Mouse (Mus musculus) layer of hippocampus, adult 11-12 months (tissue): ENCODE measurements at regions not wholly inside any gene's neighbourhood (a gene's known extent, or its start where the extent isn't known, plus 50 kb on each side); places are given as distances from the start of the nearest gene placed in this dataset.

Experiments used
- DNase-seq: peaks from one replicate; pipeline ENCODE4 v3.0.0; 2022; ENCODE audit warnings: low spot score

DNA sequence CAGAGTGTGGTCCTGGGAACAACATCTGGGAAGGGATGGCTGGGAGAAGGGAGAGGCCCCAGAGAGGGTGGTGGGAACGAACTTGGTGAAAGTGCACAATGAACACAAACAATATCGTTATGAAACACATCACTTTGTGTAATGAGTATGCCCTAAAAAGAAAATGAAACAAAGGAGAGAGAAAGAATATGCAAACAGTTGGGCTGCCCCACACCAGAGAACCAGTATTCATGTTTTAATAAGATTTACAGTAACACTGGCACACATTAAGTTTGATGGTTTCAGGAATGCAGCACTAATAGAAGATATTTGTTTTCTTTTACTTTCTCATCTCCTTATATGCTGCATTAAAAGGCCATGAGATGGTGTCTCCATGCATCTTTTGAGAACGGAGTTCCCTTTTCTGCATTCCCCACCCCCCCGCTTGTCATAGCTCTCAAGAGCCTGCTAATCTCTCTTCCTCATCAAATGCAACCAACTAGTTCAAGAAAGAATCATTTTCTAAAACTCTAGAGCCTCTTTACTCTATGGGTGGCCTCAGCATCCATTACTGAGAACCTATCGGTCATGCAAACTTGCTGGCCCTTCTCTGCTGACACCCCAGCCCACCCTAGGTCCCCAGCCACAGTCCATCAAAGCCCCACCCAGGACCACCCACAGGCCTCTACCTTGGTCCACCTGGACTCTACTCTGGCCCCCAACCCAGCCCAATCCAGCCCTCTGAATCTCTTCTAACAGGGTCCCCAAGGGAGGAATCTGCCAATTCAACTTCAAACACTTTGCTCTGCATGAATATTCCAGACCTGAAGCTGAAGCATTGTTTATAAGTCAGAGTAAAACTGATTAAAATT is 379.0 kb upstream of the Nrp1 start:
- no peak for DNase-seq

DNA sequence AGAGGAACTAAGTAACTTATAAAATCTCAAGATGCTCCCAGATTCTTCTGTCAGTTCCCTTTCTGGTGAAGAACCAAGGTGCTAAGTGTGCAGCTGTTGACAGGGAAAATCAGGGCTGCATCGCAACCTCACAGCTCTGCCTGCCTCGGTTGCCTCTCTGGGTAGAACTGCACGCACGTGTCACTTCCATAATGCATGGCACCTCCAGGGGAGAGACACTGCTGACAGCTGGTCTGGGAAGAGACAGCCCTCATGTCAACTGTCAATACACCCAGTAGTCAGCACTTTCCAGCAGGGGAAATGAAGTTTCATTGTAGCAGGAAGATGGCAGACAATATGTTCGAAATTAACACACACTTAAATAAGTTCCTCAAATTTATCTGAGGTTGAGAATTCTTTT is 376.2 kb upstream of the Nrp1 start:
- no peak for DNase-seq

GRCm38 (mm10) chr8:127985616-127986015 is 372.8 kb upstream of the Nrp1 start:
- DNase-seq, result no peak

DNA sequence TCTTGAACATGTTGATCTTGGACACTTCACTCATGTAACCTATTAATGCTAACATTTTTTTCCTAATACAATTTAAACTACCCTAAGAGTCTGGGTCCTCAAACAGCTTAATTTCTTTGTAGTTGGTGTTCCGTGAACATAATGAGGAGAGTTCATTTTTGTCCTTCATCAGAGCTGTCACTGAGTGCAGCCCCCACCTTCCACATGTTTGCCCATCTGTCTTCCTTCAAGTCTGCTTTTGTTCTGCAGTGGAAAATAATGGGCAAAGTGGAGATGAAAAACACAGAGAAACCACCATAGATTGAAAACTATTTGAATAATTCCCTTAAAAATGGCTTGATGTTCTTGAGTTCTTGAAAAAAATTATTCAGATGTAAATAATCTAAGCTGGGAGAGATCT is 369.5 kb upstream of the Nrp1 start:
- peak; percentile 53 for DNase-seq

GRCm38 (mm10) chr8:127994898-127995297 is 363.5 kb upstream of the Nrp1 start:
- no peak for DNase-seq

DNA sequence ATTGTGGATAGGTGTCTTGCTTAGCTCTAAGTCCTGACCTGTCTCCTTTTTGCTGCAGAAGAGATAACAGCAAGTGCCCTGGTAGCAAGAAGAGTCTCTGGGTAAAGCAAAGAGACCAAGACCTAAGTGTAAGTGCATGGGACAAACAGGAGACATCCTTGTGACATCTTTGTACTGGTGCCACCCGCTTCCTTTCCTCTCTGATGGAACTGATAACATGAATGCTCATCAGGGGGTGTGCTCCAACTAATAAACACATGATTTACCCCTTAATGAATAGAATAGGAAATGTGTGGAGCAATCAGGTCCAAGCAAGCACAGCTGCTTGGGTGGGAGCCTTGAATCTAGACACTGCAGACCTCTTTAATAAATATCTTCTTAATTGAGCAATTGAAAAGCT is 362.9 kb upstream of the Nrp1 start:
- no peak for DNase-seq

- no peak for DNase-seq
These were observed 356.0 kb upstream of the Nrp1 start for GRCm38 (mm10) chr8:128002386-128002785.

DNA sequence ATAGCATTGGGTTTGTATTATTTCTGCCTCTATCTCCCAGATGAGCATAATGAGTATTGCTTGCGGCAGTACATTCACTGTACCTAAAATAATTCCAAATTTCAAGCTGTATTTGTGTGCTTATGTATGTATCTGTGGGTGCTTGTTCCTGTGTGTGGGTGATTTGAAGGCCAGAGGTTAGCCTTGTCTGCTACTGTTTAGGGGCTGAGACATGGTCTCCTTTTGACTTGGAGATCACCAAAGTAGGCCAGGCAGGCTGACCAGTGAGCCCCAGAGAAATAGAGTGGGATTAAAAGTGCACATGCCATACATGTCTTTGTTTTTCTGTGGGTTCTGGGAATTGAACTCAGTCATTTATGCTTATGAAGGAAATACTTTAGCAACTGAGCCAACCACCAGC is 355.6 kb upstream of the Nrp1 start:
- DNase-seq, result no peak

DNA sequence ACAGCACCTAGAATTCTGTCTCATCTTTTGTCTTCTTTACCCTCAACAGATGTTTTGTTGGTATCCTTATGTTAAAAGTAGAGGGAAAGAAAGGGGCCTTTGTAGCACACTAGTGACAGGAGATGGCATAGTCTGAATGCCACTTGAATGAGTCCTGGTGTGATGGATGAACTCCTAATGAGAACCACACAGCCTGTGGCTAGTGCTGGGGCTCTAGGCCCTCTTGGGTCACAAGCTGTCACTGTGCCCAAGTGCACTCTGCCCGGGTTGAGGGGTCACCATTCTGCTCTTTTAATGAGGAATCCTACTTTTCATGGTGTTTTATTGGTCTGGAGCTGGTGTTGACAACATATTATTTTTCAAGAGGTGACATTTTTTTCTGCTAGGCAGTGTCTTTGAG is 355.0 kb upstream of the Nrp1 start:
- DNase-seq, result no peak

- DNase-seq, result no peak
These were observed 354.5 kb upstream of the Nrp1 start for GRCm38 (mm10) chr8:128003881-128004286.

- DNase-seq, result no peak
These were observed 348.9 kb upstream of the Nrp1 start for GRCm38 (mm10) chr8:128009393-128010010.

DNA sequence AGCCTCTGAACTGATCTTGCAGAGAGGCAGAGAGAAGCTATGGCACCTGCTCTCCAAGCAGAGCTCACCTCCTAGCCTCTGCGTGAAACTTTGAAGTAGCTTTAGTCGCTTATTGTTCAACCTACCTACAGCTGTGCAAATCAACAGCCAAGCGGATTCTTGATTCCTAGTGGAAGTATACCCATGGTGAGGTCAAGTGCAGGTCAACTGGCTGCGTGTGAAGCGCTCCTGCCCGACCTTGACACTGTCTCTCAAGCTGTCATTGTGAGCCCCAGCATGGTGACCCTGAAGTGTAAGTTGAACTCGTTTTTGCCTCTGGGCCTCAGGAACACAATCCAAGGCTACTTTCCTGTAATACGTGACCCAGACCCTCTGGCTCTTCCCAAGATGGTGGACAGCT is 341.2 kb upstream of the Nrp1 start:
- DNase-seq, result no peak

DNA sequence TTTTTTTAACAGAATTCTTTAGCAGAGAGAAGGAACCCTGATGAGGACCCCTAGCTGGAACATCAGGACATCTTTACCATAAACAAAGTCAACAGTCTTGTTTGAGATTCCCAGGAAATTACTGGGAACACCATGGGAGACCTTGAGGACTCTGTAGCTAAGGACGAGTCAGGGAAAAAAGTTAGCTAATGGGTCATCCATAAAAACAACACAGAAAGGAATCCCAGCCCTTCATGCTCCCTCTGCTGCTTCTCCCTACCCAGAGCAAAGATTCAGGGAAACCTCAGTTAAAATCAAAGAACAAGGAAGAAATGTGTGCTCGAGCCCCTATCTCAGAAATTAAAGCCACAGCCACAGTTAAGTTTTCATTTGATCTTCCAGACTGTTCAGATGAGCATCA is 334.7 kb upstream of the Nrp1 start:
- no peak for DNase-seq

GRCm38 (mm10) chr8:128024774-128025222 is 333.6 kb upstream of the Nrp1 start:
- no peak for DNase-seq

DNA sequence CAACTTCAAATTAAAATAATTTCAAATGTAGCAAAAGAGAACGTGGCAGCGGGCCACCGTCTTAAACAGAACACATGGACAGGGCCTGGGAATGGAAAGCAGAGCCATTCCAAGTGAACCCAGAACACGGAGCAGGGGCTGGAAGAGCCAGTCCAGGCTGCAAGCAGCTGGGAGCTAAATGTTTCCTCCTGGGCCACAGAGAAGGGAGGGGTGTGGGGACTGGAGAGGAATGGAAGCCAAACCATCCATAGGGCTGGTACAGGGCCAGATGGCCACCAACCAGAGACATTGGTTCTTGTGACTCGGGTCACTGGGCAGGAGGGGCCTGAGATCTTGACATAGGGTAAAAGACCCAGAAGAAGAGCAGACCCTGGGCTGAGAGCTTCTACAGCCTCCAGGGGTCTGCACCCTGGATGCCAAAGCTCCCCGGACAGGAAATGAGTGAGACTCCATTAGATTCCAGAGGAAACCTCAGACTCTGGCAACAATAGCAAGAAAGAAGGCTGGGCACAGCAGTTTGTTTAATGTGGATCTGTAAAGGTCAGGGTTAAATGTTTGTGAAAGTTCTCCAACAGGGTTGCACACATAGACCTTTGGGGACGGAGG is 333.1 kb upstream of the Nrp1 start:
- peak; percentile 55 for DNase-seq

GRCm38 (mm10) chr8:128026981-128027380 is 331.4 kb upstream of the Nrp1 start:
- no peak for DNase-seq

- DNase-seq, result peak; percentile 47
These were observed 327.8 kb upstream of the Nrp1 start for GRCm38 (mm10) chr8:128030335-128031280.

GRCm38 (mm10) chr8:128034127-128034526 is 324.3 kb upstream of the Nrp1 start:
- DNase-seq, result peak; percentile 13

DNA sequence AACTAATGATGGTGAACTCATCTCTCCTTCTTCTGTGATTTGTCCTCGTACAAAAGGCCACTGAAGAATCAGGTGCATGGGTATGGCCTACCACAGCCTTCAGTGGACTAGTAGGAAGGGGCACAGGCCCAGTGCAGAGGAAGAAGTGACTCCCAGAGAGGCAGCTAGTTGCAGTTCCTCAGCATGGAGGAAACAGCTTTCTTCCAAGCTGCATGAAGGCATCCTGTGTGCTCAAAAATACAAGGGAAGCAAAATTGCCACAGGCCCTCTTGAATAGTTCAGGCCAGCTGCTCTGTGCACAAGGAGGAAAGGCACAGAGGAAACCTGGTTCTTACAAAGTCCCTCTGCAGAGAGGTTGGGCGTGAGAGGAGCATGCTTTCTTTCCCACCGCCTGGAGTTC is 322.7 kb upstream of the Nrp1 start:
- DNase-seq, result peak; percentile 38

- DNase-seq, result no peak
These were observed 318.9 kb upstream of the Nrp1 start for GRCm38 (mm10) chr8:128039341-128040064.

DNA sequence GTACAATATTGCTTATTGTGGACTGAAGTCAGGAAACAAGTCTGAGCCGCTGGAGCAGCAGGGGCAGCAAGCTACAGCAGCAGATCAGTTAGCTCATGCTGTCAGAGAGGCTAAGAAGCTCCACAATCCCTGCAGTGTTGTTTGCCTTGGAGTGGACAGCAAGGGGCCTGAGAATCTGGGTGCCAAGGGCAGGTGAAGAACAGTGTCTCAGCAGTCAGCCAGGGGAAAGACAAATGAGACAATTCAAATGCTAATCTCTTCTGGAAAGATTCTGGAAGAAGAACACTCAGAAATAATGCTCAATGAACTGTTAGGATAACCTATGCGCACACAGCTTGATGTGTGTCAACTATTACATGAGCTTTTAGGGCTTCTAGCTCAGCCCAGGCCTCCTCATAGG is 315.5 kb upstream of the Nrp1 start:
- DNase-seq, result no peak
